Mouse (Mus musculus): ENCODE measurements at regions not wholly inside any gene's neighbourhood (a gene's known extent, or its start where the extent isn't known, plus 50 kb on each side); places are given as distances from the start of the nearest gene placed in this dataset.

- H3K4me3 ChIP-seq (ENCODE audit: insufficient read depth, poor library complexity, severe bottlenecking), result no peak overlapping the region
- H3K79me3 ChIP-seq (ENCODE audit: low read depth), result no peaks in the 10 kb centered on the region
- H3K36me3 ChIP-seq (ENCODE audit: control insufficient read depth, insufficient read depth), result no peaks in the 10 kb centered on the region
- no peaks in the 10 kb centered on the region for H3K79me2 ChIP-seq (ENCODE audit: control insufficient read depth, insufficient read depth)
- H3ac ChIP-seq (ENCODE audit: control insufficient read depth, insufficient read length, low read depth), result no peak overlapping the region
- H3K27me3 ChIP-seq (ENCODE audit: control insufficient read depth, insufficient read depth, insufficient read length), result no peaks in the 10 kb centered on the region
- TF ChIP-seq MYOD1 (IDR thresholded peaks at IDR 0.05; ENCODE audit: control insufficient read depth, insufficient read length, low read depth) (no peak), FOSL1 (IDR thresholded peaks at IDR 0.05; ENCODE audit: insufficient read depth, low read length, poor library complexity, severe bottlenecking) (no peak), MAX (IDR thresholded peaks at IDR 0.05) (no peak), USF1 (IDR thresholded peaks at IDR 0.05; ENCODE audit: low read depth) (no peak), CTCF (IDR thresholded peaks at IDR 0.05; ENCODE audit: control insufficient read depth, insufficient read depth, insufficient read length) (no peak), MYOG (IDR thresholded peaks at IDR 0.05; ENCODE audit: control insufficient read depth, extremely low read depth, insufficient read length) (no peak), CEBPB (IDR thresholded peaks at IDR 0.05; ENCODE audit: low read depth) (no peak)
Observed at GRCm38 (mm10) chr6:103959002-103959401, 448.6 kb downstream of the Chl1 start.

- TF ChIP-seq USF1 (IDR thresholded peaks at IDR 0.05; ENCODE audit: low read depth) (no peak), MYOG (IDR thresholded peaks at IDR 0.05; ENCODE audit: control insufficient read depth, extremely low read depth, insufficient read length) (no peak), MAX (IDR thresholded peaks at IDR 0.05) (no peak)
Observed at GRCm38 (mm10) chr6:103967811-103968420, 457.5 kb downstream of the Chl1 start.

GRCm38 (mm10) chr6:103999186-103999585, 488.8 kb downstream of the Chl1 start:
- H3ac ChIP-seq (ENCODE audit: control insufficient read depth, insufficient read length, low read depth), result no peak overlapping the region
- H3K79me2 ChIP-seq (ENCODE audit: control insufficient read depth, insufficient read depth), result no peaks in the 10 kb centered on the region
- no peaks in the 10 kb centered on the region for H3K79me3 ChIP-seq (ENCODE audit: low read depth)
- no peaks in the 10 kb centered on the region for H3K27me3 ChIP-seq (ENCODE audit: control insufficient read depth, insufficient read depth, insufficient read length)
- TF ChIP-seq MYOG (IDR thresholded peaks at IDR 0.05; ENCODE audit: control insufficient read depth, extremely low read depth, insufficient read length), result no peak
- TF ChIP-seq FOSL1 (IDR thresholded peaks at IDR 0.05; ENCODE audit: insufficient read depth, low read length, poor library complexity, severe bottlenecking), result no peak
- no peak for TF ChIP-seq MYOD1 (IDR thresholded peaks at IDR 0.05; ENCODE audit: control insufficient read depth, insufficient read length, low read depth)
- TF ChIP-seq MAX (IDR thresholded peaks at IDR 0.05), result no peak
- TF ChIP-seq USF1 (IDR thresholded peaks at IDR 0.05; ENCODE audit: low read depth), result no peak
- no peak for TF ChIP-seq CTCF (IDR thresholded peaks at IDR 0.05; ENCODE audit: control insufficient read depth, insufficient read depth, insufficient read length)
- no peak for TF ChIP-seq CEBPB (IDR thresholded peaks at IDR 0.05; ENCODE audit: low read depth)
- H3K4me3 ChIP-seq (ENCODE audit: insufficient read depth, poor library complexity, severe bottlenecking), result no peak overlapping the region
- H3K36me3 ChIP-seq (ENCODE audit: control insufficient read depth, insufficient read depth), result no peaks in the 10 kb centered on the region

More at GRCm38 (mm10) chr6:103967811-103968420, 457.5 kb downstream of the Chl1 start:
- H3K36me3 ChIP-seq (ENCODE audit: control insufficient read depth, insufficient read depth), result no peaks in the 10 kb centered on the region
- no peak overlapping the region for H3ac ChIP-seq (ENCODE audit: control insufficient read depth, insufficient read length, low read depth)
- H3K27me3 ChIP-seq (ENCODE audit: control insufficient read depth, insufficient read depth, insufficient read length), result no peaks in the 10 kb centered on the region
- no peak overlapping the region for H3K4me3 ChIP-seq (ENCODE audit: insufficient read depth, poor library complexity, severe bottlenecking)
- no peaks in the 10 kb centered on the region for H3K79me3 ChIP-seq (ENCODE audit: low read depth)
- no peaks in the 10 kb centered on the region for H3K79me2 ChIP-seq (ENCODE audit: control insufficient read depth, insufficient read depth)

- no peak overlapping the region for H3ac ChIP-seq (ENCODE audit: control insufficient read depth, insufficient read length, low read depth)
- H3K79me2 ChIP-seq (ENCODE audit: control insufficient read depth, insufficient read depth), result no peaks in the 10 kb centered on the region
- H3K36me3 ChIP-seq (ENCODE audit: control insufficient read depth, insufficient read depth), result no peaks in the 10 kb centered on the region
- no peak overlapping the region for H3K4me3 ChIP-seq (ENCODE audit: insufficient read depth, poor library complexity, severe bottlenecking)
- H3K27me3 ChIP-seq (ENCODE audit: control insufficient read depth, insufficient read depth, insufficient read length), result no peaks in the 10 kb centered on the region
- H3K79me3 ChIP-seq (ENCODE audit: low read depth), result no peaks in the 10 kb centered on the region
- no peak for TF ChIP-seq MAX (IDR thresholded peaks at IDR 0.05)
- peak; percentile 12 for TF ChIP-seq CTCF (IDR thresholded peaks at IDR 0.05; ENCODE audit: control insufficient read depth, insufficient read depth, insufficient read length)
Observed at GRCm38 (mm10) chr6:104028439-104029091, 464.0 kb upstream of the Cntn6 start.

- no peak for TF ChIP-seq CEBPB (IDR thresholded peaks at IDR 0.05; ENCODE audit: low read depth)
- Histone ChIP-seq H3K27me3 (ENCODE audit: control insufficient read depth, insufficient read depth, insufficient read length) (no peaks in the 10 kb centered on the region), H3K79me3 (ENCODE audit: low read depth) (no peaks in the 10 kb centered on the region), H3K36me3 (ENCODE audit: control insufficient read depth, insufficient read depth) (no peaks in the 10 kb centered on the region), H3K79me2 (ENCODE audit: control insufficient read depth, insufficient read depth) (no peaks in the 10 kb centered on the region), H3ac (ENCODE audit: control insufficient read depth, insufficient read length, low read depth) (no peak overlapping the region), H3K4me3 (ENCODE audit: insufficient read depth, poor library complexity, severe bottlenecking) (no peak overlapping the region)
Observed at GRCm38 (mm10) chr6:104038853-104039252, 453.7 kb upstream of the Cntn6 start.

- TF ChIP-seq MAX (IDR thresholded peaks at IDR 0.05), result no peak
- TF ChIP-seq MYOD1 (IDR thresholded peaks at IDR 0.05; ENCODE audit: control insufficient read depth, insufficient read length, low read depth), result no peak
- TF ChIP-seq MYOG (IDR thresholded peaks at IDR 0.05; ENCODE audit: control insufficient read depth, extremely low read depth, insufficient read length), result no peak
- no peak for TF ChIP-seq CTCF (IDR thresholded peaks at IDR 0.05; ENCODE audit: control insufficient read depth, insufficient read depth, insufficient read length)
- no peak for TF ChIP-seq FOSL1 (IDR thresholded peaks at IDR 0.05; ENCODE audit: insufficient read depth, low read length, poor library complexity, severe bottlenecking)
- TF ChIP-seq USF1 (IDR thresholded peaks at IDR 0.05; ENCODE audit: low read depth), result no peak
- TF ChIP-seq CEBPB (IDR thresholded peaks at IDR 0.05; ENCODE audit: low read depth), result no peak
- H3K79me3 ChIP-seq (ENCODE audit: low read depth), result no peaks in the 10 kb centered on the region
- H3ac ChIP-seq (ENCODE audit: control insufficient read depth, insufficient read length, low read depth), result no peak overlapping the region
- H3K36me3 ChIP-seq (ENCODE audit: control insufficient read depth, insufficient read depth), result no peaks in the 10 kb centered on the region
- no peaks in the 10 kb centered on the region for H3K27me3 ChIP-seq (ENCODE audit: control insufficient read depth, insufficient read depth, insufficient read length)
- H3K4me3 ChIP-seq (ENCODE audit: insufficient read depth, poor library complexity, severe bottlenecking), result no peak overlapping the region
- no peaks in the 10 kb centered on the region for H3K79me2 ChIP-seq (ENCODE audit: control insufficient read depth, insufficient read depth)
Observed at GRCm38 (mm10) chr6:104040450-104040849, 452.1 kb upstream of the Cntn6 start.

All from C2C12 (cell line).